ENCODE assay signal across 1 mouse cellular context in the genomic region with DNA sequence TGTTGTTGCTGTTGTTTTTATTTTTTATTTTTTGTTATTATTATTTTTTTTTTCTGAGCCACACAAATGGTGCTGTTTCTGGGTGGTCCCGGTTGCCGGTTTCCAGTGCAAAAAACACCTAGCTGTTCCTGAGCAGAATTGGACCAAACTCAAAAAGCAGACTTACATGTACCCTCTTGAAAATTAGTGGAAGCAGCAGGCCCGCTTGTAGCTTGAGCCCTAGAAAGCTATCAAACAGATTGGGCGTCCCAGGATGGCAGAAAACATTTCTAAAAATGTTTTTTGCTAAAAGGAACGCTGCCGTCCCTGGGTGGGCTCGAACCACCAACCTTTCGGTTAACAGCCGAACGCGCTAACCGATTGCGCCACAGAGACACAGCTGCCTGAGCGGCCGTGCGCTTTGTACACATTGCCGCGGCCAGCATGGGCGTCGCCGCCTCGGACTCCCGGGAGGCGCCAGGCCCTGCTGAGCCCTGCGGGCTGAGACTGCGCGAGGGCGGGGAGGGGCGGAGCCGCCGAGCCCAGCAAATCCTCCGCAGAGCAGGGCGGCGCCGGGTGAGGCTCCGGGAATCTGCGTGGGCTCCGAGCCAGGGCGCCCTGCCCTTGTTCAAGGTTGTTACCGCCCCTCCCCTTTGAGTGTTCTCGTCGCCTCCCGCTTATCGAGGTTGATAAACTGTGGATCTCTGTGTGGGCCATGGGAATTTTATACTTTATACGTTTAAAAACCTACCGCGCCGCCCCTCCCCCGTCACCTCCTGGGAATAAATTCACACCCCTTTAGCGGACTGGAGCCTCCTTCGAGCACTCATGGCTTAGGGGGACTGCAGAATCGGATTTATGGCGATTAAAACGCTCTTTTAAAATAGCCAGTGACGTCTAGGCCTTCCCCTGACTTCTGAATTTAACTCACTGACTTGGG.
A peak's percentile ranks its signal among the peaks of the same experiment; 100 is the strongest.
TF ChIP-seq lines count a peak whose summit lies in the region.

No protein-coding gene starts in this region.

TF ChIP-seq in MEL, 35 proteins besides CTCF, POLR2A, EP300 and RAD21 (continued from another document):
- TF ChIP-seq GATA1 (IDR thresholded peaks at IDR 0.05; ENCODE audit: low read depth, low read length) (peak; percentile 55; the same call in 1 of the 2 replicates), BHLHE40 (IDR thresholded peaks at IDR 0.05; ENCODE audit: borderline replicate concordance, low read depth, low read length) (no peak), MYC (IDR thresholded peaks at IDR 0.05; ENCODE audit: low read depth, low read length) (no peak), MAFK (IDR thresholded peaks at IDR 0.05; ENCODE audit: borderline replicate concordance, low read depth, low read length) (peak; percentile 100), ELF1 (IDR thresholded peaks at IDR 0.05; ENCODE audit: low read depth, low read length) (peak; percentile 91), CHD2 (IDR thresholded peaks at IDR 0.05; ENCODE audit: low read length) (0 out of 2 replicates have a peak, but pooled peaks have one; percentile 13), ETS1 (IDR thresholded peaks at IDR 0.05; ENCODE audit: low read depth, low read length) (peak; percentile 77), SIN3A (IDR thresholded peaks at IDR 0.05; ENCODE audit: low read length) (peak; percentile 84), HCFC1 (IDR thresholded peaks at IDR 0.05; ENCODE audit: low read depth, low read length) (peak; percentile 67), MXI1 (IDR thresholded peaks at IDR 0.05; ENCODE audit: low read depth, low read length) (peak; percentile 70), KAT2A (conservative IDR thresholded peaks at IDR 0.05; ENCODE audit: low read depth, low read length) (peak; percentile 75; the same call in 1 of the 2 replicates), UBTF (IDR thresholded peaks at IDR 0.05; ENCODE audit: borderline replicate concordance, insufficient read depth, low read depth, low read length) (0 out of 2 replicates have a peak, but pooled peaks have one; percentile 83), SMC3 (IDR thresholded peaks at IDR 0.05; ENCODE audit: low read depth, low read length) (0 out of 2 replicates have a peak, but pooled peaks have one; percentile 5), RCOR1 (IDR thresholded peaks at IDR 0.05; ENCODE audit: low read depth, low read length) (peak; percentile 37; the same call in 1 of the 2 replicates), NRF1 (IDR thresholded peaks at IDR 0.05; ENCODE audit: insufficient read depth, low read depth, low read length, poor library complexity, severe bottlenecking) (peak; percentile 89), GABPA (IDR thresholded peaks at IDR 0.05; ENCODE audit: low read depth, low read length) (no peak), TCF12 (IDR thresholded peaks at IDR 0.05; ENCODE audit: low read depth, low read length) (peak; percentile 31; the same call in 1 of the 2 replicates), POLR2AphosphoS5 (IDR thresholded peaks at IDR 0.05; ENCODE audit: borderline replicate concordance, low read depth, low read length) (no peak), ZNF384 (IDR thresholded peaks at IDR 0.05; ENCODE audit: low read depth, low read length) (no peak; the same call in none of the 2 replicates)
